Mouse (Mus musculus): ENCODE data around the gene Cpt1c. TPM values are rescaled to one million over a fixed set of nuclear protein-coding genes. Genes with fewer than 3 reads are reported as not detected.

Gene Cpt1c
- total RNA-seq, 2 experiments from 2014 or later: 59.7 to 68.8 TPM

DNA sequence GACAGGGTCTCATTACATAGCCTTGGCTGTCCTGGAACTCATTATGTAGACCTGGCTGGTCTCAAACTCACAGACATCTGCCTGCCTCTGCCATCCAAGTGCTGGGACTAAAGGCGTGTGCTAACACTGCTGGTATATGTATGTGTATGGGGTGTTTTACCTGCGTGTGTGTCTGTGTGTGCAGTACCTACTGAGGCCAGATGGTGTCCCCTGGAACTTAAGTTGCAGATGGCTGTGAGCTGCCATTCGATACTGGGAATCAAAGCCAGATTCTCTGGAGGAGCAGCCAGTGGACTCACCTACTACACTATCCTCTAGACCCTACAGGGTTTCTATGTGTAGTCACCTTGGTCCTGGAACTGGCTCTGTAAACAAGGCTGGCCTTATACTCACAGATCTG is 49.2 kb downstream of the Cpt1c start:
- peak; percentile 50 for DNase-seq
- intact Hi-C loops (cut with DNase I): loop anchor here (5.0 kb wide), 1 partner anchor 42 kb away; no protein-coding TSS in a partner anchor

DNA sequence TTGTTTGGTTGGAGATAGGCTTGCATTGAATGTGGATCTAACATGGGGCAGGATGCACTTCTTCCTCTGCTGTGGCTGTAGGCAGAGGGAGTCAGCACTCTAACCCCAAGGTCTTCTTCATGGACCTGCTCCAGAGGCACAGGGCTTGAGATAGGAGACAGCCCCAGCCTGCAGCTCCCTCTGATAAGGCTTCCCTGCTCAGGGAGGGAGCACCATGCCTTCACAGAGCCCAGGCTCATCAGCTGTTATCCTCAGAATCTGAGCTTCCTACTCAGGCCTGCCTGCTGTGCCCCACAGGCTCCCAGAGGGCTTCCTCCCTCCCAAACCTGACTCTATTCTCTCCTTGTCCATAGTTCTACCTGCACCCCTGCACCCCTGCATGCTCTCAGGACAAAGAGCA is 52.1 kb downstream of the Cpt1c start:
- intact Hi-C loops (cut with DNase I): no loop called here
- DNase-seq: no peak

DNA sequence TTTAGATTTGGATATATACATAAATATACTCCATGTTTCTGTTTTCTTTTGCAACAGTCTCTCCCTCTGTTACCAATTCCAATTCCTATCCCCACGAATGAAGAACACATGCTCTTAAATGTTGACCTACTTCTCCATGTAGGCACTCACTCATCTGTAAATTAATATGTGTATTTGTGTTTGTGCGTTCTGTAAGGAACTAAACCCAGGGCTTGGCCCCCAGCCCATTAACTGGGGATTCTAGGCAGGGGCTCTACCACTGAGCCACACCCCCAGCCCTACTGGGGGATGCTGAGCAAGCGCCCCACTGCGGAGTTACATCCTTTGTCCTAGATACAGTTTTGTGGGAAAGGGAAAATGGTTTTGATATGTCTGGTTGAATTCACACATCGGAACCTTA is 55.5 kb downstream of the Cpt1c start:
- intact Hi-C loops (cut with DNase I): no loop called here

DNA sequence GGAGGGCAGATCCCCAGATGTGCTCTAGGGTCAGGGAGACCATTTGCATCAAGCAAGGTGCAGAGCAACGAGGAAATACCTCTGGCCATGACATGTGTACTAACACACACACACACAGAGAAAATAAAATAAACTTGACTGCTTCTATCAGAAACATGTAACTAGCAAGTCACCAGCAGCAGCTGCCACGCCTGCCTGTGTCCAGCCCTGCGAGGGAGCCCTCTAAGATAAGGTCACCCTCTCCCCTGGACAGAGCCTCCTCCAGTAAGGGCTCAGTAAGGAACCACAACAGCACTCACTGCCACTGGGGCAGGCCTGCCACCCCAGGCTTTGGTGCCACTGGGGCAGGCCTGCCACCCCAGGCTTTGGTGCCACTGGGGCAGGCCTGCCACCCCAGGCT is 56.4 kb downstream of the Cpt1c start:
- DNase-seq: no peak
- intact Hi-C loops (cut with DNase I): no loop called here

More for the DNA sequence above, 55.5 kb downstream of the Cpt1c start:
- DNase-seq: no peak

DNA sequence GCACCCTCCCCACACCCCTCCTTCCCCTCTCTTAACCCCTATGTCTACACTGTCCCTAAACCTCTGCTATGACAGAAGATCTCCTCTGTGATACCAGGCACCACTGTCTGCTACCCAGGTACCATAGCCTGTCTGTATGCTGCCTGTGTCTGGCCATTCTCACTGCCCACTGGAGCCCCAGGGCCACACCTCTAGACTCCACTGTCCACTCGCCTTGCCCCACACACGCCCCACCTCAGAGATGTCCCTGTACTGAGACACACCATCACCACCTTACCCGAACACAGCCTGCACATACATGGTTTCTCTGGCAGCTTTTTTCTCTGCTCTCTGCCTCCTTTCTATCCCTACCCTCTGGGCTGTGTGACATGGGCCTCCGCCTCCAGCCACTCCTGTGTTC is 57.8 kb downstream of the Cpt1c start:
- intact Hi-C loops (cut with DNase I): no loop called here
- no peak for DNase-seq

DNA sequence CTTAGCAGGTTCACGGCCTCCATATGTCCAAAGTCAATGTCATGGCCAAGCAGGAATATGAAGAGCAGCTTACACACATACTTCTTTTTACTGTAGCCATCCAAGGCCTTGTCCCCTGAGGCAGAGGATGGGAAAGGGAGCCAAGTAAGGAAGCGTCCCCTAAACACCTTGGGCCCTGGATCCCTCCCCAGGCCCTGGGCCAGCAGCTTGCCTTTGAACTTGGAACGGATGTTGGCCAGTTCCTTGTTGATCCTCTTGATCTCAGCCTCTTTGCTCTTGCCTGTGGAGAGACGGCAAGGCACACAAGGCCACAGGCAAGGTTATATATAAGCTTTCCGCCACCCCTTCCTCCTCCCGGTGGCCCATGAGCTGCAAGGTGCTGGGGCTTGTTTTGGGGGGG is 58.5 kb downstream of the Cpt1c start:
- no peak for DNase-seq
- intact Hi-C loops (cut with DNase I): no loop called here

DNA sequence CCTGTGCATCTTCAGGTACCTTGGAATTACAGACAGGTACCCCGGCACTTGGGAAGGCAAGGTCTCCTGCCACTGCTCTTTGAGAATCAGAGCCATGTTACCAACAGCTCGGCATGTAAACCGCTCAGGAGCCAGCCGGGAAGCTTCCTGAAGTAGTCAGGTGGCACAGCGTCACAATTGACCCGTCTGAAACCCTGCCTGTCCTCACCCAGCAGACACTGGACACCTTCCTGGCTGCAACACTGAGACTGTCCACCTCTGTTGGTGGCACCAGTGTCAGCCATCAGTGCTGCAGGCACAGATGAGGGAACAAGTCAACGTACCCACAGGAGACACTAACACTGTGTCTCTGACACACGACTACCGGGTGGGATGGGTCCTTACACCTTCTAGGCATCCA is 59.3 kb downstream of the Cpt1c start:
- DNase-seq: no peak
- intact Hi-C loops (cut with DNase I): no loop called here

DNA sequence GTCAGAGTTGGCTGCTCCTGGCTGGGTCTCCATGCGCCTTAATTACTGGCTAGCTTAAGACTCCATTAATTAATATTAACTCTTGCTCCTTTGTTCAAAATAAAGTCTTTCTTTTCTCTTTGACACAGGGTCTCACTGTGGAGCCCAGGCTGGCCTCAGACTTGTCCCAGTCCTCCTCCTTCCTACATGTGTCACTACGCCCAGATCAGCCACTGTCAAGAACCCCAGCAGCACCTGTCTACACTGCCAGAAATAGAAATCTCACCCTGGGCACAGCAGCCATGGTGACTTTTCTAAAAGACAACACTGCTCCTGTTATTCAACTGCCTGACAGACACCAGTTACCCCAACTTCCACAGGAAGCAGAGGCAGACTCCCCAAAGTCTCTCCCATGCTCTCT is 60.3 kb downstream of the Cpt1c start:
- intact Hi-C loops (cut with DNase I): no loop called here
- no peak for DNase-seq

Small RNAs within 50 kb of the gene (microRNA-seq; reads per million reads assigned to microRNA genes)
- 0.90 reads per million for gene Mir7054

Other genes with a start within 250 kb of the Cpt1c start
- gene Vrk3, start 226.4 kb downstream of the Cpt1c start, total RNA-seq (2021): 10 to 100 TPM; 19.6 to 25.9 TPM
- under 1 TPM; 0.84 to 0.91 TPM for gene Zfp473, start 223.8 kb downstream of the Cpt1c start, total RNA-seq (2021)
- 10 to 100 TPM; 50.3 to 51.1 TPM for gene Nup62, start 158.8 kb downstream of the Cpt1c start, total RNA-seq (2021)
- gene Il4i1, start 158.5 kb downstream of the Cpt1c start, total RNA-seq (2021): 1 to 10 TPM; 1.0 TPM
- gene Atf5, start 158.2 kb downstream of the Cpt1c start, total RNA-seq (2021): 10 to 100 TPM; 22.6 to 23.5 TPM
- 10 to 100 TPM; 74.1 to 85.4 TPM for gene Akt1s1, start 125.9 kb downstream of the Cpt1c start, total RNA-seq (2021)
- gene Tbc1d17, start 125.8 kb downstream of the Cpt1c start, total RNA-seq (2021): 10 to 100 TPM; 57.1 to 68.3 TPM
- gene Pnkp, start 117.7 kb downstream of the Cpt1c start, total RNA-seq (2021): 10 to 100 TPM; 27.5 to 29.3 TPM
- gene Ptov1, start 105.1 kb downstream of the Cpt1c start, total RNA-seq (2021): 100 to 1,000 TPM; 423 to 428 TPM
- gene Med25, start 82.1 kb downstream of the Cpt1c start, total RNA-seq (2021): 100 to 1,000 TPM; 117 to 122 TPM
- 10 to 100 TPM; 10.5 to 13.1 TPM for gene Fuz, start 78.8 kb downstream of the Cpt1c start, total RNA-seq (2021)
- 100 to 1,000 TPM; 232 to 258 TPM for gene Ap2a1, start 45.4 kb downstream of the Cpt1c start, total RNA-seq (2021)
- not detected for gene Tsks, start 31.6 kb downstream of the Cpt1c start, total RNA-seq (2021)
- 100 to 1,000 TPM; 485 to 487 TPM for gene Prmt1, start 11.7 kb upstream of the Cpt1c start, total RNA-seq (2021)
- 10 to 100 TPM; 34.8 to 37.9 TPM for gene Irf3, start 22.8 kb upstream of the Cpt1c start, total RNA-seq (2021)
- 1 to 10 TPM; 4.4 to 4.7 TPM for gene Bcl2l12, start 23.9 kb upstream of the Cpt1c start, total RNA-seq (2021)
- gene Scaf1, start 41.5 kb upstream of the Cpt1c start, total RNA-seq (2021): 100 to 1,000 TPM; 154 TPM
- gene Rras, start 43.1 kb upstream of the Cpt1c start, total RNA-seq (2021): 1 to 10 TPM; 6.9 to 7.2 TPM
- 10 to 100 TPM; 77.9 to 80.6 TPM for gene Prr12, start 78.0 kb upstream of the Cpt1c start, total RNA-seq (2021)
- 10 to 100 TPM; 44.8 to 47.6 TPM for gene Nosip, start 87.6 kb upstream of the Cpt1c start, total RNA-seq (2021)
- 1 to 10 TPM; 6.2 to 7.2 TPM for gene Prrg2, start 87.8 kb upstream of the Cpt1c start, total RNA-seq (2021)
- gene Rcn3, start 117.4 kb upstream of the Cpt1c start, total RNA-seq (2021): 10 to 100 TPM; 13.0 to 16.7 TPM
- 10 to 100 TPM; 17.7 to 18.3 TPM for gene Fcgrt, start 129.0 kb upstream of the Cpt1c start, total RNA-seq (2021)
- gene Rps11, start 149.6 kb upstream of the Cpt1c start, total RNA-seq (2021): 100 to 1,000 TPM; 707 to 729 TPM
- 1,000 to 10,000 TPM in 1 of 2 experiments, 100 to 1,000 TPM in 1; 958 to 1,083 TPM for gene Rpl13a, start 153.9 kb upstream of the Cpt1c start, total RNA-seq (2021)
- gene Gm45713, start 161.4 kb upstream of the Cpt1c start, total RNA-seq (2021): under 1 TPM in 1 of 2 experiments, not detected in 1; 0.50 TPM
- gene Flt3l, start 161.6 kb upstream of the Cpt1c start, total RNA-seq (2021): 1 to 10 TPM; 2.8 to 3.0 TPM
- 100 to 1,000 TPM; 100 to 101 TPM for gene Pih1d1, start 179.5 kb upstream of the Cpt1c start, total RNA-seq (2021)
- 10 to 100 TPM; 16.7 to 16.9 TPM for gene Aldh16a1, start 179.7 kb upstream of the Cpt1c start, total RNA-seq (2021)
- 100 to 1,000 TPM; 267 to 292 TPM for gene Slc17a7, start 189.1 kb upstream of the Cpt1c start, total RNA-seq (2021)
- under 1 TPM in 1 of 2 experiments, not detected in 1; 0.38 TPM for gene Gfy, start 204.7 kb upstream of the Cpt1c start, total RNA-seq (2021)
- gene Pth2, start 206.1 kb upstream of the Cpt1c start, total RNA-seq (2021): not detected
- 1 to 10 TPM; 1.1 to 1.9 TPM for gene Ccdc155, start 230.0 kb upstream of the Cpt1c start, total RNA-seq (2021)
- gene Dkkl1, start 237.3 kb upstream of the Cpt1c start, total RNA-seq (2021): 10 to 100 TPM; 14.5 to 18.3 TPM
- gene Tead2, start 240.9 kb upstream of the Cpt1c start, total RNA-seq (2021): 10 to 100 TPM; 15.1 to 17.6 TPM

Data from left cerebral cortex, postnatal 4 days (tissue).